Mouse (Mus musculus) liver, adult 2 months (tissue): ENCODE data around the gene Klrg1.

Source experiments
- CTCF ChIP-seq: fragments of 200-500 bp; IDR thresholded peaks from 2 replicates; pipeline ENCODE4 v1.5.1; 2011; ENCODE audit warnings: low read depth, low read length, control low read depth
- POLR2A ChIP-seq: fragments of 200-500 bp; IDR thresholded peaks from 2 replicates; pipeline ENCODE4 v1.6.1; 2011; ENCODE audit warnings: low read length, control low read depth; ENCODE audit not compliant: insufficient read depth; ENCODE audit errors: extremely low read depth

GRCm38 (mm10) chr6:122292184-122292583, 9.5 kb upstream of the Klrg1 start:
- TF ChIP-seq POLR2A = no peak
- TF ChIP-seq CTCF = no peak
